Mouse (Mus musculus) liver, embryonic 14.5 days (tissue): ENCODE measurements at regions not wholly inside any gene's neighbourhood (a gene's known extent, or its start where the extent isn't known, plus 50 kb on each side); places are given as distances from the start of the nearest gene placed in this dataset.

ENCODE experiments used
- ATAC-seq: fragments of 200-750 bp; cut with Nextera tagmentation; 2 replicates; pipeline ENCODE4 v1.8.0; 2017; ENCODE audit warnings: moderate number of reproducible peaks, mild to moderate bottlenecking, moderate library complexity; ENCODE audit not compliant: insufficient read depth
- DNase-seq, 3 experiments: peaks; one replicate each; pipeline ENCODE4 v3.0.0-alpha.2; 2012 to 2013; ENCODE audit warnings: low read depth in 3 of 3, low spot score in 3 of 3
- H3K27ac ChIP-seq: fragments of 300-500 bp; sonication (generic); 2 replicates; pipeline ENCODE4 v1.5.1; 2014; ENCODE audit warnings: moderate library complexity, mild to moderate bottlenecking, control low read depth, inconsistent platforms
- H3K27me3 ChIP-seq: fragments of 300-500 bp; sonication (generic); 2 replicates; pipeline ENCODE4 v1.6.1; 2014; ENCODE audit warnings: mild to moderate bottlenecking, low read length, moderate library complexity; ENCODE audit not compliant: control insufficient read depth, insufficient read depth
- H3K36me3 ChIP-seq: fragments of 300-500 bp; sonication (generic); replicated peaks from 2 replicates; pipeline ENCODE4 v1.6.1; 2014; ENCODE audit warnings: low read depth; ENCODE audit not compliant: control insufficient read depth, insufficient read depth
- H3K4me1 ChIP-seq, 2 experiments: fragments of 200-500 bp in 1 of 2; fragments of 300-500 bp in 1 of 2; sonication (generic) in 1 of 2; replicated peaks; 2 replicates each; pipeline ENCODE4 v1.6.1; 2012 to 2014; ENCODE audit warnings: antibody characterized with exemption in 1 of 2, inconsistent platforms in 1 of 2, low read length in 1 of 2; ENCODE audit not compliant: control insufficient read depth in 2 of 2, insufficient read depth in 2 of 2
- H3K4me2 ChIP-seq: fragments of 300-500 bp; sonication (generic); 2 replicates; pipeline ENCODE4 v1.6.1; 2014; ENCODE audit warnings: low read depth, mild to moderate bottlenecking, control low read depth, moderate library complexity
- H3K4me3 ChIP-seq, 2 experiments: fragments of 200-500 bp in 1 of 2; fragments of 300-500 bp in 1 of 2; sonication (generic) in 1 of 2; 2 replicates each; pipeline ENCODE4 v1.5.1; 2012 to 2014; ENCODE audit warnings: low read depth in 2 of 2, low read length in 2 of 2, mild to moderate bottlenecking in 2 of 2, control low read depth in 1 of 2, inconsistent platforms in 1 of 2, moderate library complexity in 1 of 2; ENCODE audit not compliant: insufficient read depth in 1 of 2
- H3K9ac ChIP-seq: fragments of 300-500 bp; sonication (generic); replicated peaks from 2 replicates; pipeline ENCODE4 v1.6.1; 2014; ENCODE audit warnings: mild to moderate bottlenecking, control low read depth, moderate library complexity
- H3K9me3 ChIP-seq: fragments of 300-500 bp; sonication (generic); 2 replicates; pipeline ENCODE4 v1.6.1; 2016; ENCODE audit warnings: low read length, mixed read lengths; ENCODE audit not compliant: control insufficient read depth
- CTCF ChIP-seq: IDR thresholded peaks from 2 replicates; pipeline ENCODE4 v1.5.1; 2016; ENCODE audit warnings: antibody characterized with exemption, low read depth, control low read depth
- EP300 ChIP-seq: IDR thresholded peaks from 2 replicates; pipeline ENCODE4 v1.6.1; 2016; ENCODE audit warnings: antibody characterized with exemption, low read depth
- WGBS: fragments of 180-500 bp; shearing (Covaris S2); extraction: QIAGEN DNeasy Blood & Tissue Kit; methylation state at CpG from one replicate; pipeline ENCODE4 v1.1.7; 2014; ENCODE audit not compliant: insufficient replicate concordance; 5-methylcytosine and 5-hydroxymethylcytosine counted together

DNA sequence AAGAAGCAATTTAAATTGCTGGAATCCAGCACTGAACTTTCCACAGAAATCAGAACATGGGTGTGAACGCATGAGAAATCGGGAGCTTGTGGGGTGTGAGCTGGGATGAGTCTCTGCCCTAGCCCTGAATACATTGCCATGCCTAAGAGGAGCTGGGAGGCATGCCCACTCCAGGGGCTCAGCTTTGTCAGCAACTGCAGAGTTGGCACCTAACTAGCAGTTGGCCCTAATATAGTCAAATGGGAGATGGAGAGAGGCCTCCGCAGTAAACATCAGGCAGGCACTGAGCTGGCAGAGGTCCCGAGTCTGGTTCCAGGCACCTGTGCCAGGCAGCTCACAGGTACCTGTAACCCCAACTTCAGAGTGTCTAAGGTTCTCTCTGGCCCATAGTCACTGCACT is 260.1 kb upstream of the Cdh4 start:
- 66% methylated on average over 4 of the region's 4 CpGs for WGBS
- no peak overlapping the region for H3K4me3 ChIP-seq
- H3K36me3 ChIP-seq, result no peaks in the 10 kb centered on the region
- no peaks in the 10 kb centered on the region for H3K4me1 ChIP-seq
- DNase-seq (no peak), ATAC-seq (no peak)
- TF ChIP-seq EP300, result no peak
- TF ChIP-seq CTCF, result no peak
- H3K9me3 ChIP-seq, result no peaks in the 10 kb centered on the region
- H3K27ac ChIP-seq, result no peak overlapping the region
- H3K9ac ChIP-seq, result no peak overlapping the region
- no peak overlapping the region for H3K4me2 ChIP-seq
- H3K27me3 ChIP-seq, result no peaks in the 10 kb centered on the region

DNA sequence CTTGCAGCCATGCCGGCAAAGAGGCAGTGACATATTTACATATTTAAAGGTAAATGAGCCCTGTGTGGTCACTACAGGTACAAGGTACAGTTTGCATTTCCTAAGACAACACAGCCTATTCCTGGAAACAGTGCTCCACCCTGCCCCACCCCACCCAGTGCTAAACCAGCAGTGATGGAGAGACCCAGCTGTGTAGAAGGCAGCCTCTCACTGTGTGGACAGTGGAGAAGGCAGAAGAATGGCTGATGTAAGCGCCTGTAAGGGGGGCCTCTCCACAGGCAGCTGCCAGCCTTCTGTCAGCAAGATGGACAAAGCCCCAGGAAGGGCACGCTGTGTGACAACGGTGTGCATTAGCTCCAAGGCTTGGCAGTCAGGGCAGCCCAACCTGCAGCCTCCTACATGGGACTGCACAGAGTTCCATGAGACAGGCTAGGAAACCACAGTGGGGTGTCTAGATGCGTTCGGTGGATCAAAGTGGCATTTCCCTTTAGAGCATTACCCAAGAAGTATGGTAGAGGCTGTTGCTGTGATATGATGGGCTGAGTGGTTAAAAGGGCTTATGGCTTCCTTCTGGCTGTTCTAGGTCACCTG is 249.2 kb upstream of the Cdh4 start:
- Histone ChIP-seq H3K36me3 (no peaks in the 10 kb centered on the region), H3K4me1 (no peaks in the 10 kb centered on the region), H3K27ac (no peak overlapping the region), H3K27me3 (no peaks in the 10 kb centered on the region), H3K4me2 (no peak overlapping the region), H3K9ac (no peak overlapping the region), H3K4me3 (no peak overlapping the region), H3K9me3 (no peaks in the 10 kb centered on the region)
- no peak for DNase-seq
- 49% methylated on average over 6 of the region's 6 CpGs for WGBS
- TF ChIP-seq CTCF (no peak), EP300 (no peak)
- no peak for ATAC-seq

GRCm38 (mm10) chr2:179193507-179194160 is 248.6 kb upstream of the Cdh4 start:
- Histone ChIP-seq H3K4me2 (no peak overlapping the region), H3K36me3 (no peaks in the 10 kb centered on the region), H3K27ac (no peak overlapping the region), H3K9me3 (no peaks in the 10 kb centered on the region), H3K4me3 (no peak overlapping the region), H3K27me3 (no peaks in the 10 kb centered on the region), H3K9ac (no peak overlapping the region), H3K4me1 (no peaks in the 10 kb centered on the region)
- ATAC-seq, result no peak
- WGBS, result 36% methylated on average over 9 of the region's 9 CpGs
- peak; percentile 11 to 30 (median 13) for DNase-seq
- TF ChIP-seq EP300 (no peak), CTCF (peak; percentile 79)

- Histone ChIP-seq H3K4me1 (no peaks in the 10 kb centered on the region), H3K9me3 (no peaks in the 10 kb centered on the region), H3K4me2 (no peak overlapping the region), H3K27me3 (no peaks in the 10 kb centered on the region), H3K36me3 (no peaks in the 10 kb centered on the region), H3K4me3 (no peak overlapping the region), H3K9ac (no peak overlapping the region), H3K27ac (no peak overlapping the region)
- 88% methylated on average over 1 of the region's 1 CpGs for WGBS
- TF ChIP-seq EP300 (no peak), CTCF (no peak)
- DNase-seq (no peak), ATAC-seq (no peak)
Observed at GRCm38 (mm10) chr2:179197471-179197870, 244.8 kb upstream of the Cdh4 start.

DNA sequence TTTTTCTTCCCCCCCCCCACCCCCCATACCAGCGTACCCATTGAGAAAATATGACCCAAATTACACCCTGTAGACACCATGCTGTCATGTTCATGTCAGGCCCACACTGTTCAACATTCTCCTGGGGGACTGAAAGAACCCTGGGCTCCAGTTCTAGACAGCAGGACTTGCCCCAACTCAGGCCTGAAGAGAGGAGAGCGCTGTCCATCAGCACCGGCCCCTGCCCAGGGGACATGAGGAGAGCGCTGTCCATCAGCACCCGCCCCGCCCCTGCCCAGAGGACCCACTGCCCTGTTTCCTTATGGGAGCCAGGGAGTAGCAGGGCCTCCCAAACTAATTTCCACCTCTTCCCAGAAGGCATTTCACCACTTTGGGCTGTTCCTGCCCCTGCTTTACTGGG is 241.7 kb upstream of the Cdh4 start:
- no peak for ATAC-seq
- TF ChIP-seq CTCF (no peak), EP300 (no peak)
- no peak overlapping the region for H3K4me2 ChIP-seq
- no peaks in the 10 kb centered on the region for H3K4me1 ChIP-seq
- H3K9me3 ChIP-seq, result no peaks in the 10 kb centered on the region
- no peak overlapping the region for H3K4me3 ChIP-seq
- no peak overlapping the region for H3K9ac ChIP-seq
- H3K27ac ChIP-seq, result no peak overlapping the region
- no peaks in the 10 kb centered on the region for H3K36me3 ChIP-seq
- no peaks in the 10 kb centered on the region for H3K27me3 ChIP-seq
- WGBS, result 8% methylated on average over 6 of the region's 6 CpGs
- DNase-seq, result no peak
